Mouse (Mus musculus) layer of hippocampus, adult 18-20 months (tissue): Measurements from ENCODE around the gene Umps. TPM values are rescaled to one million over a fixed set of nuclear protein-coding genes. Genes with fewer than 3 reads are reported as not detected.
A peak's percentile ranks its signal among the peaks of the same experiment; 100 is the strongest.

ENCODE experiments used
- DNase-seq, 2 experiments: peaks; one replicate each; pipeline ENCODE4 v3.0.0; 2022; ENCODE audit warnings: low spot score in 2 of 2
- total RNA-seq, 2 experiments: library from RNA; stranded (reverse); gene quantifications; 2 replicates each; pipeline ENCODE4 v1.2.3; 2021

The Umps gene
- total RNA-seq, 2 experiments from 2014 or later, result 18.0 to 18.1 TPM

- DNase-seq, result peak in 1 of 2 experiments; percentile 16
Observed at GRCm38 (mm10) chr16:33965878-33966537, 830 bp downstream of the Umps start.

DNA sequence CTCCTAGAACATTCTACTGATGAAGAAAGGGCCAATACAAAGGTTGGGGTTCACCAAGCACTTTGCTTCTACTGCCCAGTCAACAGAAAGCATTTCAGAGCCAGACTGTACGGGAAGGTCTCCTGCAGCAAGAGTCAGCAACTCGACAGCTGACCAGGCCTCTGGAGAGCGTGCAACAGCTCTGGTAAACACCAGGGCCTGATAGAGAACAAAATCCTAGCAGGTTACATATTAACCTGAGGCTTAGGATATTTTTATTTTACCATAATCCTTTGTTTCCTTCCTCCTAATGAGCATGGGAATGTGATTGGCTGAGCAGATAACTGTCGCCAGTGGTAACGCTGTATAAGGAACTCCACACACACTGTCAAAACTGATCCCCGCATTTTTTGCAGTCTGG, 3.3 kb downstream of the Umps start:
- DNase-seq, result no peak

DNA sequence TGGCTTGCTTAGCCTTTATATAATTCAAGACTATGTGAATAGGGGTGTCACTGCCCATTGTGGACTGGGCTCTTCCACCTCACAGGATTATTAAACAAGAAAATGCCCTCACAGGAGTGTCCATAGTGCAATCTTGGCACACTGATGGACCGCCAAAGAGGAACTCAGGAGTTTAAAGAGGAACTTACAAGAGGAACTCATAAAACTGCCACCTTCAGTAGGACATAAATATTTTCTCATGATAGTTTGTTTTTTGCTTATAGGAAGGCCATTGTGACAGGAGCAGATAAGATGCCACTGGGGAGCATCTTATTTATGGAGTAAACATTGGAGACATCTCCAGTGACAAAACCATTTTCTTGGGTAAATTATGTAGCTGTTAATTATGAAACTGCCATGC, 12.0 kb downstream of the Umps start:
- DNase-seq, result no peak

- no peak for DNase-seq
Observed at GRCm38 (mm10) chr16:33953008-33953407, 13.8 kb downstream of the Umps start.

DNA sequence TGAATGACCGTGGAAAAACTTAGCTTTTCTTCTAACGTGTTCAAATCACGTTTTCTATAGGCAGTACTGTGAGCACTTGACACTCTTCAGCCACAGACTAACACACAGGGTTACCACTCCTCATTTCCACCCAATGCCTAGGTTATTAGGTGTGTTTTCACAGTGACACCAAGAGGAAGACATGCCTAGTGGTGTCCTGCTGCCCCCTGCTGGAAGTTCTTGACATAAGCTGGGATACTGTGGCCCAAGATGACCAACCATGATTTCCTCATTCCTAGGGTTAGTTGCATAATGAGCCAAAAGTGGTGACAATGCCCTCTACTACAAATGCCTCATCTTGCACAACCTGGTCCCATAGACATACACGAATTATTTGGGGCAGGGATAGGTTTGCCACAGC, 16.0 kb downstream of the Umps start:
- DNase-seq, result peak; percentile 65 to 87

- no peak for DNase-seq
Observed at GRCm38 (mm10) chr16:33950386-33950785, 16.5 kb downstream of the Umps start.

DNA sequence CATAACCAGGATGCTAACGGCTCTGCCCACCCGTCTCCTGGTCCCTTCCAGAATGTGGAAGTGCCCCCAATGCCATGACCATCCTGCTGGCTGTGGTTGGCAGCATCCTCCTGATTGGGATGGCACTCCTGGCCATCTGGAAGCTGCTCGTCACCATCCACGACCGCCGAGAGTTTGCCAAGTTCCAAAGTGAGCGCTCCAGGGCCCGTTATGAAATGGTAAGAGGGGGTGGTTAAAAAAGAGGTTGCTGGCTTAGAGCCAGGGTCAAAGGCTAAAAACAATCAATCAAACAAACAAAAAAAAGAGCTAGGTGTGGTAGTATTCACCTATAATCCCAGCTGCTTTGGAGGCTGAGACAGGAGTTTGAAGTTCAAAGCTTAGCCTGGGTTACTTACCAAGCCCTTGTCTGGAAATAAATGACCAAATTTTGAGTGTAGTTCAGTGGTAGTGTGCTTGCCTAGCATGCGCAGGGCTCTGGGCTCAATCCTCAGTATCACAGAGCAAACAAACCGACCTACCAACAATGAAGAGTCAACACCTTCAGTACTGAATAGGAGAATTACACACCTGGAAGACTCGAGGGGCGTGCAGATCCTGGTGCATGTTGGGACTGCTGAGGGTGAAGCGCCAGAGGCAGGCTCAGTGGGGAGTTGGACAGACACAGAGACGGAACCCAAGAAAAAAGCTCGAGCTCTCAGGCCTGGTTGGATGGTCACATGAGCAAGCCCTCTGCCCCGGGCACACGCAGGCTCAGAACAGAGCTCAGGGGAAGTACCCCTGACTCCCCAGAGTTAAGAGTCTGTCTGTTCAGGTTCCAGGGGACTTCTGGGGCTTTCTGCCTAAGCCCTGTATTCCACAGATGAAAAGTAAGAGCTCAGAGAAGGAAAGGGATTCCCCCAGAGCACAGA, 18.9 kb downstream of the Umps start:
- DNase-seq, result no peak

DNA sequence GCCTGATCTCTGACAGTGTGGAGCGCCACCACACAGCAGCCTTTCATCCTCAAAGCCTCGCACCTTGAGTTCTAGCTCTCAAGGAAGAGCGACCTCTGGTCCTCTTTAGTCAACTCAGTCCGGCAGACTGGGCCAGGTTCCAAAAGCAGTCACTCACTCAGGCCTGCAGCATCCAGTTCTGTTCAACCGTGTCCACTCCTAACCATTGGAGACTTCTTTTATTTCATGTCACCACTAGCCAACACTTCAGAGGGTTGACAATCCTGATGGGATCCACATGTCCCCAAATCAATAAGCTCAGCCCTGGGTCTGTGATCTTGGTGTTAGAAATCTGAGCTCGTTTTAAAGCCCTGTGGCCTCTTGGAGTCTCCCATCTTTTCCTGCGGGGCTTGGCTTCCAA, 20.8 kb downstream of the Umps start:
- no peak for DNase-seq

DNA sequence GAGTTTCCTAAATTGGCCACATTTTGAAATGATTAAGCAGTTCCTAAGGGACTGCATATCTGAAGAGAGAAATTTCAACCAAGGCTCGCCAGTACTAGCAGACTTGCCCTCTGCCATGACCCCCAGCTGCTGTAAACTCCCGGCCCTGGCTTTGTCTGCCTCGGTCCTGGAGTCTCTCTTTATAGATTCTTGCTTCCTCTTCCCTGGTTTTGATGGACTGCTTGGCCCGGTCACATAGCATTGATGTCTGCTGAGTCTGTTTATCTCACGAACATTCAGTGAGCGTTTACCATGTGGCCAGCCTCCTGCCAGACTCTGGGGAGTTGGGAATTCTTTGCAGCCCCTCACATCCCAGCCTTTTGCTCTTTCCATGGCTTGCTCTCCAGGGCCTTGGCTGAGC, 22.1 kb downstream of the Umps start:
- no peak for DNase-seq

DNA sequence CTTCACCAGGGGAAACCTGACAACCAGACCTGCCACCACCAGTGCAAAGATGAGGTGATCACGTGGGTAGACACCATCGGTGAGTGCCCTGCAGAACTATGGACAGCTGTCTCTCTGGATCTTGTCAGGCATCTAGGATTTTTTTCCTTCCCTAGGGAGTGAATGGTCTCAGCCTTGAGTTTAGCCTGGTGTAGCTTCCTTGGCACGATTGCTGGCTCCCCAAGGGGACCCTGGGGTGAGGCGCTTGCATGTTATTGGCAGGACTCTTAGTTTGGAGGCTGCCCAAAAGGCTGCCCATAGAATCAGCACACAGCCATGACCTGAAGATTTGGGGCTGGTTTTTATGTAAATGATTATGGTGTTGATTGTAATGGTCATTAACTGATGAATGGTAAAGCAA, 22.7 kb downstream of the Umps start:
- no peak for DNase-seq

- no peak for DNase-seq
Observed at GRCm38 (mm10) chr16:33943388-33943787, 23.4 kb downstream of the Umps start.

DNA sequence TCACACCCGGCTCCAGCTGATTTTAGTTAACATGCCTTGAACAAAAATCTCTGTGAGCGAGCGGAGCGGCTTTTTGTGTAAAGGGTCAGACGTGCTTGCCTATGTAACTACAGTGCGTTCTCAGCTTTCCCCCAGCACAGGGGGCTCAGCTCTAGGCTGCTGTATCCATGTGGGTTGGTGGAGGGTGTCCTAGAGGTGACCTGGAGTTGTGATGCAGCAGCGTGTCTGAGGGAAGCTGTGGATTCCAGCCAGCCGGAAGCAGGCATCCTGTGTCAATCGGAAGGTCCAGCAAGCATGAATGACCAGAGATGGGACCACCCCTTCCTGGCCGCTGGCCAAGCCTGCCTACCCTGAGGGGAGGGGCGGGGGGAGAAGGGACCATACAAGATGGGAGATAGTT, 24.5 kb downstream of the Umps start:
- DNase-seq, result no peak

DNA sequence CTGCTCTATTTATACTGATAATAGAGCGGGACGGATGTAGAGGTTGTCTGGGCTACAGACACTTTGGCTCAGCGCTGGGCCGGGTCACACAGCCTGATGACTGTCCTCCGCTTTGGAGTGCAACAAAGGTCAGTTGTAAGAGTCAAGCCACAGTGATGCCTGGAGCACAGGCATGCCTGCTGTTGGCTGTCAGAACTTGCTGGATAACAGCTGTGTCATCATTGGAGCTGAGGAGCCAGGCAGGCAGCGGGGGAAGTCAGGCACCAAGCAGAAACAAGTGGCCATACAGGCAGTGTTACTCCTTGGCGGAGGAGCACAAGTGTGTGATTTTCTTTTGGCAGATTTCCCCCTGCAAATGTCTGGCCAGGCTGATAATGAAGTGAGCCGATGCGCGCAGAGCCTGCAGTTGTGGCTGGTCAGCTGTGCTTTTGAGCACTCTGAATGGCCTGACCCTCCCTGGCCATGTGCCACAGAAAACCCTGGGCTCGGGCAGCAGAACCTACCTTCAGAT, 25.5 kb downstream of the Umps start:
- peak in 1 of 2 experiments; percentile 30 for DNase-seq

DNA sequence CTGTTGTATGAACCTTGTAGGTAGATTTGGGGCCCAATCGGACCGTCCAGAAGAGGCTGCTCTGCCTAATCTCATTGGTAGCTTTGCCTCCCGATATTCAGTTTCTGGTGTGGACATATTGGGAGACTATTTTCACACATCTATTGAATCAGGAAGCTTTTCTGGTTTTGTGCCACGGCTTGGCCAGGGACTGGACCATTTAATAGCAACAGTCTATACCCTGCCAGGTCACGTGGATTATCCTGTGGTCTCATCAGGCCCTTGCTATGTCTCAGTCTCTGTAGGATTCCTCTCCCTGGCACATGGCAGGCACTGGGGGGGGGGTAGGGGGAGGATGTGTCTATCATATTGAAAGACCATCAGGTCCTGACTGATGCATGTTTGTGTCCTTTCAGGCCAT, 26.7 kb downstream of the Umps start:
- no peak for DNase-seq

DNA sequence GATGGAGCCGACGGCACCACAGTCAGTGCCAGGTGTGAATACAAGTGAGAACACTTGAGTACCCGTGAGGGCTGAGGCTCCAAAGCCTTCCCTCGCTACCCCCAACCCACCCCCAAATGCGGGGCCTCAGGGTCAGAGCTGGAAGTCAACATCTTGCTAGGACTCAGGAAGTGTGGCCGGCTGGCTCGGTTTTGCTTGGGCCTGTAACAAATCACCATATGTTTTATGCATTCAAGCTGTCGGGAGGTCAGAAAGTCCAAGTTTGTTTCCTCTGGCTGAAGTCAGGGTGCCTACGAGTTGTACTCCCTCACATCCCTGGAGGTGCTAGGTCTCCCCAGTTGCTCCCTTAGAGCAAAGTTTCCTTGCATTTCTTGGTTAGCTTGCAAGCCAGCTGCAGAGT, 27.2 kb downstream of the Umps start:
- DNase-seq, result no peak

DNA sequence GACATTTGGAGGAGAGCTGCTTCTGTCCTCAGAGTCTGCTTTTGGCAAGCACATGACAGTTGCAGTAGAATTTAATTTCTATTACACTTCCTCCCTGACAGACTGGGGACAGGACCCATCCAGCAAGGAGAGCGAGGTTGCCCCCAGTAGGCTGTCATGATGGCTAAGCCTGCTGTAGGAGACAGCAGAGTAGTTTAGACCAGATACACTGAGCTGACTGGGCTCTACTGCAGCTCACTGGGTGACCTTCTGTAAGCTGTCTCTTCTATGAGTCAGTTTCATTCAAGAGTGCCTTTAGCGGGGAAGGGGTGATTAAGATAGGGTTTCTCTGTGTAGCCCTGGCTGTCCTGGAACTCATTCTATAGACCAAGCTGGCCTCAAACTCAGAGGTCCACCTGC, 27.7 kb downstream of the Umps start:
- no peak for DNase-seq

- no peak for DNase-seq
Observed at GRCm38 (mm10) chr16:33938311-33939132, 28.3 kb downstream of the Umps start.

DNA sequence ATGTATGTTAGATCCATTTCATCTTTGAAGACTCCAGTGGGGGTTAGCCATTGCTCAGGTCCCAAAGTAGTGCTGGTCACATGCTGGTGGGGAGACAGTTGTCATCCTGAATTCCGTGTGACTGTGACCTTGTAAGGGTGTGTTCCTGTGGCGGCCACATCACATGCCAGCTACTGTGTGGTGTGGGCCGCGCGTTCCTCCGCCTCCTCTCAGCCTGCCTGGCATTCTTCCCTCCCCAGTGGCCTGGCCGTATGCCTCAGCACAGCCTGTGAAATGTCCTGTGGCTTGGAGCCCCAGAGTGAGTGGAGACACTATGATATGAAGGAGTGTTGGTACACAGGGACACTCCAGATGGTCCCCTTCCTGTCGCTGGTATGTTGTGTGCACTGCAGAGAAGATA, 29.3 kb downstream of the Umps start:
- peak in 1 of 2 experiments; percentile 60 for DNase-seq

GRCm38 (mm10) chr16:33936885-33937284, 30.0 kb downstream of the Umps start:
- no peak for DNase-seq

DNA sequence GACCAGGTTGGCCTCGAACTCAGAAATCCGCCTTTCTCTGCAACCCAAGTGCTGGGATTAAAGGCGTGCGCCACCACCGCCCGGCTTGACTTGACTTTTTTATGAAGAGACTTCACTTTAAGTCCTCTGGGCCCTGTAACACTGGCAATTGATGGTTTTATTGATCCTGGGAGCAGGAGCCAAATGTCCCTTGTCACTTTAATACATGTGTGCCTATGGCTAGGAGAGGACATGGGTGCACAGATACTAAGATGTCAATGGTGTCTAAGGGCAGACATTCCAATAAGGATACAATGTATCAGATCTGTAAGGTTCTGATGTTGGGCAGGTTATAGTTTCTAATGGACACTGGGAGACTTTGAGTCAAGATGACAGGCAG, 31.4 kb downstream of the Umps start:
- no peak for DNase-seq

GRCm38 (mm10) chr16:33934701-33935406, 32.0 kb downstream of the Umps start:
- peak in 1 of 2 experiments; percentile 62 for DNase-seq
